Mouse (Mus musculus) right cerebral cortex, postnatal 14 days (tissue): ENCODE measurements around the gene Hmgn5.

ENCODE experiments used
- DNase-seq: peaks from one replicate; pipeline ENCODE4 v3.0.0; 2022

Gene Hmgn5

GRCm38 (mm10) chrX:109013283-109013682 is at the start of gene Hmgn5:
Hmgn5 (minus strand) TSS chrX:109013404.
- peak; percentile 83 for DNase-seq

DNA sequence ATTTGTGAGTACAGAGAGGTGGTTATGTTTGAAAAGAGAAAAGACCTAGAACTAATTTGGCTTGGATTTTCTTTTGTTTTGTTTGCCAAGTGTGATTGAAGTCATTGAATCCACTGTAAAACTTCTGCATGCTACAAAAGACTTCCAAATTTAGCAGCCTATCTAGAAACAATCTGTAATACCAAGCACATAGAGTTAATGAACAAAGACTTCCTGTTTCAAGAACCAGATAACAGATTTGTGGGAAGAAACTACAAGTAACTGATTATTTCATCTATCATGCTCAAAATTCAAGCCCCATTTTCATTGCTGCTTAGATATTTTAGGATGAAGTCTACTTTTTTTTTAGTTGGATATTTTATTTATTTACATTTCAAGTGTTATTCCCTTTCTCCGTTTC is 34.6 kb upstream of the Hmgn5 start:
- no peak for DNase-seq

- no peak for DNase-seq
Observed at GRCm38 (mm10) chrX:109026224-109026623, 13.0 kb upstream of the Hmgn5 start.

GRCm38 (mm10) chrX:109020858-109021257 is 7.7 kb upstream of the Hmgn5 start:
- no peak for DNase-seq

- DNase-seq, result no peak
Observed at GRCm38 (mm10) chrX:109014166-109014565, 962 bp upstream of the Hmgn5 start.

DNA sequence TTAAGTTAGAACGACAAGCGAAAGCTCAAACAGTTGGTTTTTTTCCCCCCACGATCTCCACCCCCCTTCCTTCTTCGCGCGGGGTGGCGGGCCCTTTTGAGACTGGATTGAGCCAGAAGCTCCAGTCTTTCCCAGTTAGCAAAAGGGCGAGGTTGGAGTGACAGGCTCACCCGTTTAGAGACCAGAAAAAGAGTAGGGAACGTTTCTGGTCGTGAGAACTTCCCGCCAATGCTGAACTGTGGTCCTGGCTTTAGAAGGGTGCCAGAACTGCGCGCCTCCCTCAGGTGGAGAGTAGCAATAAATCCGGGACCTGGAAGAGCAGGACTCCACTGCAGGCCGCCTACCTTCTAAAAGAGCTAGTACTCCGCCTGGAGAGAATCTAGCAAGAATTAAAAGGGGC is 482 bp upstream of the Hmgn5 start:
- peak; percentile 9 for DNase-seq

- DNase-seq, result peak; percentile 14
Observed at GRCm38 (mm10) chrX:109012371-109013031, 703 bp downstream of the Hmgn5 start.

DNA sequence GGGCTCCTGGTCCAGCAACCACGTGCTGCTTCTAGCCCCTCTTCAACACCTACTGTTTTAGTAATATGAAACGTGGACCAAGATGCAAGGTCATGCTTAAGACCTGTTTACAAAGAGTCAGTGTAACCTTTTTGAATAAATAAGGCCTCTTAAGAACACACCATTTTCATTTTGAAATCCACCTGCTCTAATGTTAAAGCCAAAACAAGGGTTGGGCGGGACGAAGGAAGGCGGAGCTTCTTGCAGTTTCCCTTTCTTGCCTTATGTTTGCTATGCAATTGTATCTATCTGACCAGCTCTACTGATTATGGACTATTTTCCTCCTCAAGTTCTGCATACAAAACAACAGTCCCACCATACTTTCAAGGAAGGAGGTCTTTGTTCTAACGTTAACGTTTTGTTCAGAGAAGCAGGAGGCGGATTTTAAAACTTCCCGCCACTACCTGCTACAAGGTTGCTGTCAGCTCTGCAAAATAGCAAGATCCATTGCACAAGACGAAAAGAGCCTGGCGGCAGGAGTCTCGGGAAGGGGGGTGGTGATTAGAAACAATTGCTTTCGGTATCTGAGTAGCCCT is 1.5 kb downstream of the Hmgn5 start:
- no peak for DNase-seq

DNA sequence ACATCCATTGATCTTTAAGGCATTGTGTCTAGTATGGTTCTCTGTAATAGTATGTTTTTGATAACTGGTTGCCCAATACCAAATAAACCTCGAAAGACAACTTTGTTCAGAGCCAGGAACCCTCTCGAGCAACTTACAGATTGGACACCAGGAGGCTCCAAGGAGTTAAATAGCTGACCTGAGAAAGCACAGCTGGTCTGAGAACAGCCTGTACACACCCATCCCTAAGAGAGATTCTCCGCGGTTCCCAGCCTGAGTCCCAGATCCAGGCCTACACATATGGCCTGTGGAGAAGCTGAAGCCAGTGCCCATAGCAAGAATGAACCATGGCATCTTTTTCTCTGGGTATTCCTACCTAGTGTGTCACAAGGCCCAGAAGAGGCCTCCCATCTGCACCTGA is 11.9 kb downstream of the Hmgn5 start:
- DNase-seq, result no peak
